Mouse (Mus musculus): ENCODE data around the gene Fam69a. TPM values are rescaled to one million over a fixed set of nuclear protein-coding genes. Genes with fewer than 3 reads are reported as not detected.
A peak's percentile ranks its signal among the peaks of the same experiment; 100 is the strongest.

Fam69a gene
- polyA plus RNA-seq, 1 experiment from 2014 or later, result 31.4 TPM

- Histone ChIP-seq H3K4me3 (no peak overlapping the region), H3K9me3 (replicated peaks) (no peaks in the 10 kb centered on the region), H3K27ac (no peak overlapping the region), H3K4me1 (no peaks in the 10 kb centered on the region), H3K9ac (no peak overlapping the region), H3K4me2 (replicated peaks) (no peak overlapping the region), H3K36me3 (no peaks in the 10 kb centered on the region), H3K27me3 (no peaks in the 10 kb centered on the region)
- WGBS, result 93% methylated on average over 10 of the region's 10 CpGs
- ATAC-seq (ENCODE audit: low FRiP score), result no peak
Observed at GRCm38 (mm10) chr5:107934770-107935543, 51.9 kb downstream of the Fam69a start.

GRCm38 (mm10) chr5:107933202-107933974 lies 53.5 kb downstream of the Fam69a start:
- no peaks in the 10 kb centered on the region for H3K9me3 ChIP-seq (replicated peaks)
- H3K9ac ChIP-seq, result no peak overlapping the region
- no peaks in the 10 kb centered on the region for H3K4me1 ChIP-seq
- WGBS, result 70% methylated on average over 4 of the region's 4 CpGs
- H3K36me3 ChIP-seq, result no peaks in the 10 kb centered on the region
- no peak overlapping the region for H3K27ac ChIP-seq
- H3K4me2 ChIP-seq (replicated peaks), result no peak overlapping the region
- no peak overlapping the region for H3K4me3 ChIP-seq
- no peaks in the 10 kb centered on the region for H3K27me3 ChIP-seq
- ATAC-seq (ENCODE audit: low FRiP score), result no peak

DNA sequence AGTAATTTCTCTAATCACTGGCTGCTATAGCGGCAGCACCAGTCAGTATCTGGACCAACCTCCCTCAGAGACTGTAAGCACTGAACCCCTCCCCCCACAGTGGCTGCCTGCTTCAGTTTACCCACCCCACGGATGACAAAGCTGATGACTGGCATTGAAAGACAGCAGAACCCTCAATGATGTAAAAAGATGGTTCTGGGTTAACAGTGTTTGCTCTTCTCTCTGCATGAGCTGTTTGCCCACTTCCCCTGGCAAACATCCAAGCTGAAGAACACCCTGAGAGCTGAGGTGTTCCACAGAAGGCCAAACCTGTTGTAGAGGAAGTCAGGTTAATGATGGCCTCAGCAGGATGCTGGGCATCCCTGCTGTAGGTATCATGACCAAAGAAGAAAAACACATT lies 54.3 kb downstream of the Fam69a start:
- Histone ChIP-seq H3K4me3 (no peak overlapping the region), H3K27ac (no peak overlapping the region), H3K4me1 (no peaks in the 10 kb centered on the region), H3K4me2 (replicated peaks) (no peak overlapping the region), H3K27me3 (no peaks in the 10 kb centered on the region), H3K36me3 (no peaks in the 10 kb centered on the region), H3K9ac (no peak overlapping the region), H3K9me3 (replicated peaks) (no peaks in the 10 kb centered on the region)
- ATAC-seq (ENCODE audit: low FRiP score), result no peak
- WGBS, result 49% methylated on average over 2 of the region's 2 CpGs

GRCm38 (mm10) chr5:107926550-107927249 lies 60.2 kb downstream of the Fam69a start:
- H3K4me1 ChIP-seq, result no peaks in the 10 kb centered on the region
- H3K4me2 ChIP-seq (replicated peaks), result no peak overlapping the region
- no peaks in the 10 kb centered on the region for H3K9me3 ChIP-seq (replicated peaks)
- H3K4me3 ChIP-seq, result no peak overlapping the region
- 89% methylated on average over 11 of the region's 11 CpGs for WGBS
- H3K36me3 ChIP-seq, result no peaks in the 10 kb centered on the region
- no peak overlapping the region for H3K27ac ChIP-seq
- H3K9ac ChIP-seq, result no peak overlapping the region
- H3K27me3 ChIP-seq, result no peaks in the 10 kb centered on the region
- no peak for ATAC-seq (ENCODE audit: low FRiP score)

DNA sequence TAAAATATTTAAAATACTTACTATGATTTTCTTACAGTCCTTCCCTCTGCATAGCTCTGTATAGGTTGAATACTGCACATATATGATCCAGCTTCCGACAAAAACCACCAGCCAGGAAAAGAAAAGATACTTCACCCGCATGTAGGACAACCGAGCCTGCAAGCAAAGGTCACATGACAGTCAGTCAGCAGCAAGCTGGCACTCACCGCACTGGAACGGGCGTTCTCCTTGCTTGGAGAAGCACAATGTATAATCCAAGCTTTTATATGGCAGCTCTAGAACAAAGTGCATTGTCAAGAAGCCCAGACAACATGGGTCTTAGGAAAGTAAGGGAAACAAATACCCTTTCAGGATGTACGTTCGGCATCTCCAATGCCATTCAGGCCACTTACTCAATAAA lies 62.3 kb downstream of the Fam69a start:
- H3K27ac ChIP-seq, result no peak overlapping the region
- no peaks in the 10 kb centered on the region for H3K4me1 ChIP-seq
- no peaks in the 10 kb centered on the region for H3K36me3 ChIP-seq
- no peaks in the 10 kb centered on the region for H3K27me3 ChIP-seq
- no peak for ATAC-seq (ENCODE audit: low FRiP score)
- H3K4me2 ChIP-seq (replicated peaks), result no peak overlapping the region
- WGBS, result 81% methylated on average over 8 of the region's 8 CpGs
- H3K9ac ChIP-seq, result no peak overlapping the region
- no peaks in the 10 kb centered on the region for H3K9me3 ChIP-seq (replicated peaks)
- no peak overlapping the region for H3K4me3 ChIP-seq

DNA sequence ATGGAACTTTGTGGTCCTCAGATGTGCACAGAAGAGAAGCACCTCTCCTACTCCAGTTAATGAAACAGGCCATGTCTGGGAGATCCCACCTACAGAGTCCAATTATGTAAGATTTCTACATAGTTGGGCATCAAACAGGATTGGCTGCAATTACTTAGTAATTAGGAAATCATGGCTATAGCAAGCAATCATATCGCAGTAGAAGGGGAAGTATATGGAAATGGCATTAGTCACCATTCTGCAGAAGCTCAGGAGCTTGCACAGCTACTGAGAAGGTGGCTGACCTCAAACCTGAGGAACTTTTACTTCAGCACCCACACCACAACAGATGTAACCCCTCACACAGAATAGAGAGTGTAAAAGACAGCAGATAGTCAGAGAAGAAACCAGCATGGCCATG lies 64.0 kb downstream of the Fam69a start:
- Histone ChIP-seq H3K9me3 (replicated peaks) (no peaks in the 10 kb centered on the region), H3K27ac (no peak overlapping the region), H3K27me3 (no peaks in the 10 kb centered on the region), H3K4me2 (replicated peaks) (no peak overlapping the region), H3K36me3 (no peaks in the 10 kb centered on the region), H3K4me3 (no peak overlapping the region), H3K4me1 (no peaks in the 10 kb centered on the region), H3K9ac (no peak overlapping the region)
- no peak for ATAC-seq (ENCODE audit: low FRiP score)
- WGBS, result 93% methylated on average over 1 of the region's 1 CpGs

- Histone ChIP-seq H3K4me1 (no peaks in the 10 kb centered on the region), H3K27ac (no peak overlapping the region), H3K27me3 (no peaks in the 10 kb centered on the region), H3K9me3 (replicated peaks) (no peaks in the 10 kb centered on the region), H3K4me2 (replicated peaks) (no peak overlapping the region), H3K4me3 (no peak overlapping the region), H3K9ac (0 out of 2 replicates have a peak overlapping the region, but pooled peaks have one; percentile 18), H3K36me3 (no peaks in the 10 kb centered on the region)
- WGBS, result 76% methylated on average over 2 of the region's 2 CpGs
- peak; percentile 19; the same call in 1 of the 2 replicates for ATAC-seq (ENCODE audit: low FRiP score)
Observed at GRCm38 (mm10) chr5:107921400-107922252, 65.3 kb downstream of the Fam69a start.

DNA sequence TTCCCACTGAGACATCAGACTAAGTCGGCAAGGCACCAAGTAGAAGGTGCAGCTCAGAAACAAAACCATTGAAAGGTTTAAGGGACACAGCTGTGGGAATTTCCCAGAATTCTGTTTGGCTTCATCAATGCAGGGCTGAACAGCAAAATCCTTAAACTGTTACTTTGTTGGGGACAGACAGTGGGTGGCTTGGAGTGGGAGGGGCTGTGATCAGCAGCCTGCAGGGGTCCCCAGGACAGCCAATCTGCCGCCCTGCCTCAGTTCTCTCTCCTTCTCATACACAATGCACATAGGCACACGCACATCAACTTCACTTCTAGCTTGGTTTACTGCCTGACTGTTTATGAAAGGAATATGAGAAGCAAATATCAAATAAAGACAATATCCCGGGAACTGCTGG lies 71.6 kb downstream of the Fam69a start:
- 40% methylated on average over 4 of the region's 4 CpGs for WGBS
- Histone ChIP-seq H3K9me3 (replicated peaks) (no peaks in the 10 kb centered on the region), H3K36me3 (0 out of 2 replicates have a peak, but pooled peaks cover 4% of the 10 kb centered on the region), H3K4me3 (no peak overlapping the region), H3K27ac (no peak overlapping the region), H3K4me2 (replicated peaks) (no peak overlapping the region), H3K4me1 (no peaks in the 10 kb centered on the region), H3K9ac (no peak overlapping the region), H3K27me3 (no peaks in the 10 kb centered on the region)
- no peak for ATAC-seq (ENCODE audit: low FRiP score)

DNA sequence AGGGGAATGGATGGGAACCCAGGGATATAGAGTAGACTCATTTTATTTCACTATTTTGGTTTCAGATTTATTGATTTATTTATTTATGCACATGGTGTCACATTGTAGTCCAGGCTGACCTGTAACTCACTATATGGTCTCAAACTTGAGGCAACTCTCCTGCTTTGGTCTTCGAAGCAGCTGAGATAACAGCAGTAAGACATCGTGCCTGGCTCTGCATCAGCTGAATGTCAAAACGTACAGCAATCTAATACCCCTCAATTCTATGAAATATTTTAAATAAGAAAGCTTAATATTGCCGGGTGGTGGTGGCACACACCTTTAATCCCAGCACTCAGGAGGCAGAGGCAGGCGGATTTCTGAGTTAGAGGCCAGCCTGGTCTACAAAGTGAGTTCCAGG lies 75.9 kb downstream of the Fam69a start:
- no peak overlapping the region for H3K27ac ChIP-seq

DNA sequence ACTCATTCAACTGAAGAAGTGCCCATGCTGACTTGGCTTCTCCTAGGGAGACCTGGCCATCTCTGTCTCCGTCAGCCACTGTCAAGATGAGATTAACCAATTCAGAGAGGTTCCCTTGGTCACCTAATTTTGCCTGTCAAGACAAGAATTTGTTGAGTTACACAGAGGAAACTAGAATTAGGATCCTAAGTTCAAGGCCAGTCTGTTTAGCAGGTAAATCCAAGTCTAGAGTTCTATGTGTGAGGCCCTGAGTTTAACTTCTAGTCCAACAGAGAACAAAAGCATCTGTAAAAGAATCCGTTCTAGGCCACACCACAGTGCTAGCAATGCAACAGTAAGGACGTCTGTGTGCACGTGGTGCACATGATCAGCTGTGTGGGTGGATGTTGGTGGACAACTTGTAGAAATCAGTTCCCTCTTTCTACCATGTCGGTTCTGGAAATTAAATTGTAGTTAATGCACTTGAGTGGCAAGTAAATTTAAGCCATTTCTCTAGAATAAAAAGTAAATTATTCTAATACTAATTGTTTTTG lies 76.7 kb downstream of the Fam69a start:
- no peak overlapping the region for H3K9ac ChIP-seq
- no peaks in the 10 kb centered on the region for H3K27me3 ChIP-seq
- no peak for ATAC-seq (ENCODE audit: low FRiP score)
- no peak overlapping the region for H3K4me2 ChIP-seq (replicated peaks)
- peaks cover 50% of the 10 kb centered on the region for H3K36me3 ChIP-seq
- H3K27ac ChIP-seq, result no peak overlapping the region
- H3K4me1 ChIP-seq, result no peaks in the 10 kb centered on the region
- no peak overlapping the region for H3K4me3 ChIP-seq
- WGBS, result 70% methylated on average over 5 of the region's 5 CpGs
- H3K9me3 ChIP-seq (replicated peaks), result no peaks in the 10 kb centered on the region

More for the DNA sequence above, 75.9 kb downstream of the Fam69a start:
- Histone ChIP-seq H3K4me3 (no peak overlapping the region), H3K36me3 (peaks cover 42% of the 10 kb centered on the region), H3K4me1 (no peaks in the 10 kb centered on the region), H3K4me2 (replicated peaks) (no peak overlapping the region), H3K27me3 (no peaks in the 10 kb centered on the region), H3K9me3 (replicated peaks) (no peaks in the 10 kb centered on the region), H3K9ac (no peak overlapping the region)
- ATAC-seq (ENCODE audit: low FRiP score), result no peak
- WGBS, result 92% methylated on average over 5 of the region's 5 CpGs

- no peak for ATAC-seq (ENCODE audit: low FRiP score)
Observed at GRCm38 (mm10) chr5:107909668-107910067, 77.2 kb downstream of the Fam69a start.

More at GRCm38 (mm10) chr5:107909668-107910067, 77.2 kb downstream of the Fam69a start:
- H3K4me2 ChIP-seq (replicated peaks), result no peak overlapping the region
- no peak overlapping the region for H3K4me3 ChIP-seq
- WGBS, result 87% methylated on average over 3 of the region's 3 CpGs
- no peak overlapping the region for H3K27ac ChIP-seq
- no peaks in the 10 kb centered on the region for H3K4me1 ChIP-seq
- H3K9me3 ChIP-seq (replicated peaks), result no peaks in the 10 kb centered on the region
- peaks cover 54% of the 10 kb centered on the region for H3K36me3 ChIP-seq
- H3K27me3 ChIP-seq, result no peaks in the 10 kb centered on the region
- H3K9ac ChIP-seq, result no peak overlapping the region
